Mouse (Mus musculus) heart, postnatal 0 days (tissue): ENCODE results near the gene Ddx10. TPM values are rescaled to one million over a fixed set of nuclear protein-coding genes. Genes with fewer than 3 reads are reported as not detected.

Experiments
- ATAC-seq: fragments of 200-750 bp; cut with Nextera tagmentation; 2 replicates; pipeline ENCODE4 v1.8.0; 2017; ENCODE audit warnings: low read depth, moderate number of reproducible peaks, moderate library complexity; ENCODE audit not compliant: insufficient read depth
- DNase-seq: peaks from one replicate; pipeline ENCODE4 v3.0.0-alpha.2; 2016; ENCODE audit warnings: low spot score
- H3K27ac ChIP-seq: fragments of 300-500 bp; sonication (generic); 2 replicates; pipeline ENCODE4 v1.5.1; 2014; ENCODE audit warnings: low read depth, mild to moderate bottlenecking
- H3K27me3 ChIP-seq: fragments of 300-500 bp; sonication (generic); 2 replicates; pipeline ENCODE4 v1.6.1; 2014; ENCODE audit warnings: low read length, mixed read lengths; ENCODE audit not compliant: control insufficient read depth, insufficient read depth
- H3K36me3 ChIP-seq: fragments of 300-500 bp; sonication (generic); replicated peaks from 2 replicates; pipeline ENCODE4 v1.6.1; 2014; ENCODE audit warnings: low read length, mixed read lengths; ENCODE audit not compliant: control insufficient read depth, insufficient read depth
- H3K4me1 ChIP-seq: fragments of 300-500 bp; sonication (generic); 2 replicates; pipeline ENCODE4 v1.6.1; 2014; ENCODE audit warnings: antibody characterized with exemption; ENCODE audit not compliant: control insufficient read depth, insufficient read depth
- H3K4me2 ChIP-seq: fragments of 300-500 bp; sonication (generic); 2 replicates; pipeline ENCODE4 v1.6.1; 2014; ENCODE audit warnings: low read depth, mild to moderate bottlenecking, low read length, moderate library complexity
- H3K4me3 ChIP-seq: fragments of 300-500 bp; sonication (generic); 2 replicates; pipeline ENCODE4 v1.5.1; 2014; ENCODE audit warnings: low read depth, low read length
- H3K9ac ChIP-seq: fragments of 300-500 bp; sonication (generic); replicated peaks from 2 replicates; pipeline ENCODE4 v1.6.1; 2014; ENCODE audit warnings: low read depth, low read length, mixed read lengths
- H3K9me3 ChIP-seq: fragments of 300-500 bp; sonication (generic); replicated peaks from 2 replicates; pipeline ENCODE4 v1.6.1; 2016; ENCODE audit warnings: low read length; ENCODE audit not compliant: control insufficient read depth
- CTCF ChIP-seq: IDR thresholded peaks from 2 replicates; pipeline ENCODE4 v1.5.1; 2016; ENCODE audit warnings: antibody characterized with exemption, control low read depth, low read depth
- EP300 ChIP-seq: IDR thresholded peaks from 2 replicates; pipeline ENCODE4 v1.6.1; 2016; ENCODE audit warnings: antibody characterized with exemption, low read depth
- WGBS: fragments of 180-500 bp; shearing (Covaris S2); extraction: QIAGEN DNeasy Blood & Tissue Kit; methylation state at CpG from one replicate; pipeline ENCODE4 v1.1.7; 2014; 5-methylcytosine and 5-hydroxymethylcytosine counted together
- polyA plus RNA-seq: library from polyadenylated mRNA; unstranded; fragments of >200 nt; fragmentation: Nextera tagmentation; extraction: Ambion mirVana; gene quantifications from 2 replicates; pipeline ENCODE4 v1.2.1, GENCODE M21; 2015
- total RNA-seq: library from RNA; depleted of rRNA; stranded (reverse); fragments of >200 nt; gene quantifications from 2 replicates; pipeline ENCODE4 v1.2.3, GENCODE M21; 2014; ENCODE audit warnings: low replicate concordance

Ddx10 gene
- total and polyA plus RNA-seq, 2 experiments from 2014 or later = 4.8 to 10.8 TPM

- no peak overlapping the region for H3K4me3 ChIP-seq
- TF ChIP-seq EP300 = no peak
- peak; percentile 94 for TF ChIP-seq CTCF
- no peak overlapping the region for H3K9ac ChIP-seq
- WGBS = under 1% methylated on average over 4 of the region's 4 CpGs
- no peaks in the 10 kb centered on the region for H3K27me3 ChIP-seq
- ATAC-seq (no peak), DNase-seq (peak; percentile 79)
- no peaks in the 10 kb centered on the region for H3K36me3 ChIP-seq
- H3K27ac ChIP-seq = no peak overlapping the region
- no peaks in the 10 kb centered on the region for H3K9me3 ChIP-seq
- H3K4me1 ChIP-seq = no peaks in the 10 kb centered on the region
- no peak overlapping the region for H3K4me2 ChIP-seq
Observed at GRCm38 (mm10) chr9:53254368-53254767, 6.5 kb upstream of the Ddx10 start.

GRCm38 (mm10) chr9:53247516-53247915, 337 bp downstream of the Ddx10 start:
- Histone ChIP-seq H3K9me3 (no peaks in the 10 kb centered on the region), H3K36me3 (no peaks in the 10 kb centered on the region), H3K4me2 (peak overlapping the region; percentile 99), H3K4me1 (peaks cover 11% of the 10 kb centered on the region; the same call in 1 of the 2 replicates), H3K4me3 (peak overlapping the region; percentile 88), H3K9ac (peak overlapping the region; percentile 71), H3K27ac (peak overlapping the region; percentile 40; the same call in 1 of the 2 replicates), H3K27me3 (no peaks in the 10 kb centered on the region)
- ATAC-seq (0 out of 2 replicates have a peak, but pooled peaks have one; percentile 29), DNase-seq (no peak)
- 1% methylated on average over 22 of the region's 23 CpGs for WGBS
- TF ChIP-seq EP300 = no peak
- TF ChIP-seq CTCF = no peak

GRCm38 (mm10) chr9:53218181-53218580, 29.7 kb downstream of the Ddx10 start:
- no peaks in the 10 kb centered on the region for H3K4me1 ChIP-seq
- no peak overlapping the region for H3K9ac ChIP-seq

GRCm38 (mm10) chr9:53208283-53208682, 39.6 kb downstream of the Ddx10 start:
- WGBS = 91% methylated on average over 4 of the region's 4 CpGs
- Histone ChIP-seq H3K4me3 (no peak overlapping the region), H3K4me2 (no peak overlapping the region), H3K9me3 (no peaks in the 10 kb centered on the region), H3K36me3 (peaks cover 17% of the 10 kb centered on the region), H3K9ac (no peak overlapping the region), H3K27ac (no peak overlapping the region), H3K4me1 (no peaks in the 10 kb centered on the region), H3K27me3 (no peaks in the 10 kb centered on the region)
- no peak for TF ChIP-seq CTCF
- DNase-seq (no peak), ATAC-seq (no peak)

More at GRCm38 (mm10) chr9:53218181-53218580, 29.7 kb downstream of the Ddx10 start:
- Histone ChIP-seq H3K9me3 (no peaks in the 10 kb centered on the region), H3K27ac (no peak overlapping the region), H3K27me3 (no peaks in the 10 kb centered on the region), H3K4me3 (no peak overlapping the region), H3K4me2 (no peak overlapping the region), H3K36me3 (peaks cover 4% of the 10 kb centered on the region)
- whole genome bisulfite sequencing = 80% methylated on average over 2 of the region's 2 CpGs
- ATAC-seq = no peak
- no peak for DNase-seq
- TF ChIP-seq EP300 (no peak), CTCF (peak; percentile 36)

GRCm38 (mm10) chr9:53174590-53174989, 73.3 kb downstream of the Ddx10 start:
- ATAC-seq (no peak), DNase-seq (no peak)
- WGBS = 86% methylated on average over 2 of the region's 2 CpGs

GRCm38 (mm10) chr9:53173258-53173657, 74.6 kb downstream of the Ddx10 start:
- H3K36me3 ChIP-seq = no peaks in the 10 kb centered on the region
- WGBS = 47% methylated on average over 2 of the region's 2 CpGs
- no peak for TF ChIP-seq EP300
- peak; percentile 42 for TF ChIP-seq CTCF
- H3K9me3 ChIP-seq = no peaks in the 10 kb centered on the region
- no peaks in the 10 kb centered on the region for H3K27me3 ChIP-seq
- H3K9ac ChIP-seq = no peak overlapping the region
- DNase-seq = peak; percentile 16
- H3K27ac ChIP-seq = no peak overlapping the region
- H3K4me2 ChIP-seq = no peak overlapping the region
- no peak overlapping the region for H3K4me3 ChIP-seq
- no peaks in the 10 kb centered on the region for H3K4me1 ChIP-seq
- no peak for ATAC-seq

More at GRCm38 (mm10) chr9:53174590-53174989, 73.3 kb downstream of the Ddx10 start:
- Histone ChIP-seq H3K4me2 (no peak overlapping the region), H3K36me3 (no peaks in the 10 kb centered on the region), H3K9me3 (no peaks in the 10 kb centered on the region), H3K4me3 (no peak overlapping the region), H3K4me1 (no peaks in the 10 kb centered on the region), H3K27ac (no peak overlapping the region), H3K27me3 (no peaks in the 10 kb centered on the region), H3K9ac (no peak overlapping the region)
- no peak for TF ChIP-seq CTCF
